Mouse (Mus musculus) erythroblast, adult 5-6 weeks (primary cell): ENCODE measurements around the gene Cdc42ep1. TPM values are rescaled to one million over a fixed set of nuclear protein-coding genes. Genes with fewer than 3 reads are reported as not detected.

Source experiments
- ATAC-seq: replicated peaks from 2 replicates; pipeline ENCODE4 v1.8.0; 2016; ENCODE audit warnings: moderate number of reproducible peaks, mild to moderate bottlenecking, moderate TSS enrichment, inconsistent platforms; ENCODE audit not compliant: poor library complexity, low FRiP score, severe bottlenecking
- total RNA-seq, 2 experiments: library from RNA; stranded (forward) in 1 of 2; stranded (reverse) in 1 of 2; fragments of 150-400 nt in 1 of 2; fragments of 200-764, 138-1000 nt in 1 of 2; gene quantifications; 2 replicates each; pipeline versions ENCODE4 v1.2.3 to v1.2.4; 2015 to 2017; ENCODE audit warnings: low replicate concordance in 2 of 2

Cdc42ep1 gene
- total RNA-seq, 2 experiments from 2014 or later, result not detected

GRCm38 (mm10) chr15:78826213-78827204 lies 15.9 kb upstream of the Cdc42ep1 start:
- ATAC-seq, result peak; percentile 50

GRCm38 (mm10) chr15:78828315-78828714 lies 14.1 kb upstream of the Cdc42ep1 start:
- no peak for ATAC-seq

- no peak for ATAC-seq
Observed at GRCm38 (mm10) chr15:78829636-78830035, 12.8 kb upstream of the Cdc42ep1 start.

- no peak for ATAC-seq
Observed at GRCm38 (mm10) chr15:78830742-78831719, 11.4 kb upstream of the Cdc42ep1 start.

GRCm38 (mm10) chr15:78831720-78832657 lies 10.4 kb upstream of the Cdc42ep1 start:
- ATAC-seq, result no peak

- no peak for ATAC-seq
Observed at GRCm38 (mm10) chr15:78832701-78833123, 9.7 kb upstream of the Cdc42ep1 start.

DNA sequence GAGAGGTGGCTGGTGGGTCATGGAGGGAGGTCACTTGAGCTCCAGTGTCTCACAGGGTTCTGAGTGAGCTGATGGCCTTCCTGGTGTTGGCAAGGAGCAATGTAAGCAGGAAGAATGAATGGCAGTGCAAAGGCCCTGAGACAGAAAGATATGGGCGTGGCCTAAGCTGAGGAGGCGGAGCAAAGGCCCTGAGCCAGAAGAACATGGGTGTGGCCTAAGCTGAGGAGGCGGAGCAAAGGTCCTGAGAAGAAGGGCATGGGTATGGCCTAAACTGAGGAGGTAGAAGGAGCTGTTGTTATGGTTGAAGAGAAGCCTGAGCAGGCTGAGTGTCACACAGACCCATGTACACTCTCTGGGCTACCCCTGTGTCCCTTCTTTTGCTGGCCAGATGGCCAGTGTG lies 8.8 kb upstream of the Cdc42ep1 start:
- ATAC-seq, result no peak

DNA sequence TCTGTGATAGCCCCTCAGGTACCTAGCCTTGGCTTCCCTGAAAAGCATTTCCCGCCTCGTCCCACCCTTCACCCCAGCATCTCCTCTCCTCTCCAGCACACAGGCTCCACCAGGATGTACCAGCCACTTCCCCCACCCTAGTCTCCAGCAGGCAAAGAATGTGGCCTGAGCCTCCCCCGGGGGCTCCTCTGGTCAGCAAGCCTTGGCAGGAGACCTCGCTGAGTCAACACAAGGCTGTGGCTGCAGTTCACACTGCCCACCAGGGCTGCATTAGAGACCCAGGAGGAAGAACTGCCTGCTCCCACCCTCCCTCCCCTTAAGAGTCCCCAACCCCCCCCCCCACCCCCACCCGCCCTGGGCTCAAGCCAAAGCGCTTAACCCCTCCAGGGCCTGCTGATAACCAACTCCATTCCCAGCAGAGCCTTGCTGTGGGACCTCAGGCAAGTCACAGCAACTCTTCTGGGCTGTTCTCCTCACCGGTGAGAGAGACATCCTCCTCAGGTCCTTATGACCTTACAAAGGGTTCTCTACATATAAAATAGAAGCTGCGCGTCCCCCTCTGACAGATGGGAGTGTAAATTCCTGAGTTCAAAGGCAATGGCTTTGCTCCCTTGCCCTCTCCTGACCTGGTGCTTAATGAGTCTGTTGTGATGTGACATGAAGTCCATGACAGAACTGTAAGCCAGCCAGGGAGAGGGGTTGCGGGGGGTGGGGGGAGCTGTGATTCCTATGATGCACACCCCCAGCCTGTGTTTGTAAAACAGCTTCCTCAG lies 8.0 kb upstream of the Cdc42ep1 start:
- no peak for ATAC-seq

- no peak for ATAC-seq
Observed at GRCm38 (mm10) chr15:78835200-78836085, 7.0 kb upstream of the Cdc42ep1 start.

DNA sequence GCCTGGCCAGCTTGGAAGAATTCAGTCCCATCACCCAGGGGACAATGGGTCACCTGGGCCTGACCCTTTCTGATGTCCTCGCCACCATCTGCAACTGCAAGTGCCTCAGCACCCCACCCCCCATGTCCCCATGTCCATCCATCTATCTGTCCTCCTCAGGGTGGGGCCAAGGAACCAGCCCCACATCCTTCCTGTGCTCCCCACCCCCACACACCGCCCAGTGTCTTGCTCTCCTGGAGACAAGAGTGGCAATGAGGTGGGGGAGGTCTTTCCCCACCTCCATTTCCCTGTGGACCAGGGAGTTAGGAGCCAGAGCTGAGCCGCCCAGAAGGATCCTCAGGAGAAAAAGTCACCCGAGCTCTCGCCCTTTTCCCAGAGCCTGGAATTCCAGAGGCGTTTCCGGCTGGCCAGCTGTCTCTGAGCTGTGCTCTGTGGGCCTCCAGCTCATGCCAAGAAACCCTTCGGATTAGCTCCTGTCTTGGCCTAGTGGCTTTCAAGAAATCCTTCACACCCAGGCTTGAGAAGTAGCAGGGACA lies 6.3 kb upstream of the Cdc42ep1 start:
- ATAC-seq, result no peak

DNA sequence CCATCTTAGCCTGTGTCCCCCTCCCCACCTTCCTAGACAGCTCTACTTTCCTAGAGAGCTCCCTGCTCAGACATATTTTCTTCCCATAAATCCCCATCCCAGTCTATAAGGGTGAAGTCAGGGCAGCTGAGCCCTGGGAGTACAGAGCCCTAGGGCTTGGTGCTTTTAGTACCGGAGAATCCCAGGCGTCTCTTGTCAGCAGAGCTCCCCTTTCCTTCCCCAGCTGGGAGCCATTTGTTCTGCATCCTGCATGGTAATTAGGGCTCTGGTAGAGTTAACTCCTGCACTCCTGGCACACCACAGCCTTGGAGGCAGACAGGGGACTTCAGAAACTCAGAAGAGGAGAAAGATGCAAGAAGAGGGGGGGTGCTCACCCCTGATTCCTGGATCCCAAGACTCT lies 2.7 kb upstream of the Cdc42ep1 start:
- no peak for ATAC-seq

DNA sequence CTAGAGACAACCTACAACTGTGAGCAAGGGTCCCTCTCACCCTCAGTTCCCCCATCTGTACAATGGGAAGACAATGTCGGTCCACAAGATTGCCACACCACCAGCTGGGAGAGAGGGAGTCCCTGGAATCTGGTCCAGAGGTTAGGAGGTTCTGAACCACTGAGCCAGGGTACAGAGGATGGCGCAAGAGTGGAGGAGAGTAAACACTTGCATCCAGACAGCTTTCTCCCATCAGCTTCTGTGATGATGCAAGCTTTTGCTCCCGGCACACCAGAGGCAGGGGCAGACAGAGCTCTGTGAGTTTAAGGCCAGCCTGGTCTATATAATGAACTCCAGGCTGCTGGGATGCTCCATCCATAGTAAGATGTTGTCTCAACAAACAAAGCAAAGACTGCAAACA lies 2.2 kb upstream of the Cdc42ep1 start:
- ATAC-seq, result no peak

DNA sequence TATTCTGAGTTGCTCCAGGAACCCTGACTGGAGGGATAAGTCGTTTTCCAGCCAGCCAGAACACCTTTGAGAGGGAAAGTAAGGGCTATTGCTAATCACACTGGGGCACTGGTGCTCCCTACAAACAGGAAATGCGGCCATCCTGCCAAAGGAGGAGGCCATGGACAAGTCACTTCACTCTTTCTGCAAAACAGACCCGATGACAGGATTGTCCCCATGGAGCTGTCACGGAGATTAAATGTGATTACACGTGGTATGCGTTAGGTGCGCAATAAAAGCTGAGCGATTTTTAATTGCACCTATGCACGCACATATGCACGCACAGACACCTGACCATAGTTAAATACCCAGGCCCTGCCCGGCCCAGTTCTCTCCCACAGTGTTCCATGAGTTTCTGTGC lies 1.7 kb upstream of the Cdc42ep1 start:
- no peak for ATAC-seq

DNA sequence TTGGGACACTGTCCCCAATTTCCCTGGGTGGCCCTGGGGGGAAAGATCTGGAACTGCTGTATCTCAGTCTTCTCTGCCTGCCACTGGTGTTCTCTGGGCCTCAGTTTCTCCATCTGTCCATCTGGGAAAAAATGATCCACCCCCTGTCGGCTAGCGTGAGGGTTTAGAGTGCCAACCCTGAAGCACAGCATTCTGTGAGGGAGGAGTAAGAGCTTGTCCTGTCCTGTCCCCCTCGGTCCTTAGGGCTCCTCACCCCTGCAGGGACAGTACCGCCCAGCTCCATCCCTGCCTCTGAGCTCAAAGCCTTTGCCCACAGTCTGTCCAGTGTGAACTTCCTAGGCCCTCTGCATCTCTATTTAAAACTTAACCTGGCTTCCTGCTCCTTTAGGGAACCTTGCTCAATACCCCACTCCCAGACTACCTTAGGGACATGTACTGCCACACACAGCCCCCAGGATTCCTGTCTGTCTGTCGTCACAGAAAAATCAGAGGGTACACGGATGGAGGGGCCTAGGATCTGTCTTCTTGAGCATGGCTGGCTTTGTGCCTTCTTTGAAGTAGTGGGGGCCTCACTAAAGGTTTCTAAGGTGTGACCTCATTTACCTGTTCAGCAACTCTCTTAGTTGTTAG lies 1.1 kb upstream of the Cdc42ep1 start:
- ATAC-seq, result no peak

DNA sequence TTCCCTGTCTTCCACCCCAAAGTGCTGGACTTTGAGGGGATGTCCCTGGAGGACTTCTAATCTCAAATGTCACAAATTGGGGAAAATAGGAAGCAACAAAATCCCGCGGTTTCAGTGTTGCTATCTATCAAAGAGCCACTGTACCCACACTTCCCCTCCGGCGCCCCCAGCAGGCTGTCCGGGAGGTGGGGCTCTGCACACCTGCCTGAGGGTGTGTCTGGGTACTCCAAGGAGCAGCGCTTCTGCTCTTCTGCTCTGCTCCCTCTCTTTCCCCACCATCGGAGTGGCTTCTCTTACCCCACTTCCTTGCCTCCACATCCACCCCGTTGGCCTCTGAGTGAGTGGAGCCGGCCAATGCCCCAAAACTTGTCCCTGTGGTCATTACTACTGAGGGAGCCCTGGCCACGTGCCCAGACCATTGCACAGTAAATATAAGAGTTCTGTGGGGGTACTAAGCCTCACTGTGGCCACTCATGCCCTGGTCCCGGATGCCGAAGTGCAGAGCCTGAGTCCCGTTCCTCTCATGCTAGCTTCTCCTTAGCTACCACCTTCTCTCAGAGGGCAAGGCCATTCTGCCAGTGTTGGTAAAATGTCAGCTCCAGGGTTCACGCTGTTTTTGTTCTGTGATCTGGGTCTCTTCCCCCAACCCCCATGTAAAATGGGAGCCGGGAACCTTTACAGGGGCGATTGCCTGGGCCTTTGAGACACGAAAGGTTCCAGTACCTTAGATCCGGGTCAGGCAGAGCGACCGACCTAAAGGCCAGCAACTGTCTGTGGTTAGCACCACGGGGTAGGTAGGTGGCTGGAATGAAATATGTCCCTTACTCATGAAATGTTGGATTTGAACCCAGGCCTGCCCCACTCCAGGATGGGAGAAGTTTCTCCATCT lies 1.4 kb downstream of the Cdc42ep1 start:
- ATAC-seq, result no peak

- ATAC-seq, result no peak
Observed at GRCm38 (mm10) chr15:78844791-78845190, 2.4 kb downstream of the Cdc42ep1 start.
